Mouse (Mus musculus) forebrain, embryonic 16.5 days (tissue): Measurements from ENCODE around the gene Rbm43. TPM values are rescaled to one million over a fixed set of nuclear protein-coding genes. Genes with fewer than 3 reads are reported as not detected.

Experiments
- ATAC-seq: fragments of 200-750 bp; cut with Nextera tagmentation; 2 replicates; pipeline ENCODE4 v1.8.0; 2017; ENCODE audit warnings: mild to moderate bottlenecking, moderate library complexity
- H3K27ac ChIP-seq: fragments of 300-500 bp; sonication (generic); 2 replicates; pipeline ENCODE4 v1.5.1; 2014; ENCODE audit warnings: low read length, control low read depth
- H3K27me3 ChIP-seq: fragments of 300-500 bp; sonication (generic); replicated peaks from 2 replicates; pipeline ENCODE4 v1.6.1; 2014; ENCODE audit warnings: low read length; ENCODE audit not compliant: control insufficient read depth, insufficient read depth
- H3K36me3 ChIP-seq: fragments of 300-500 bp; sonication (generic); 2 replicates; pipeline ENCODE4 v1.6.1; 2014; ENCODE audit not compliant: control insufficient read depth, insufficient read depth
- H3K4me1 ChIP-seq: fragments of 300-500 bp; sonication (generic); replicated peaks from 2 replicates; pipeline ENCODE4 v1.6.1; 2014; ENCODE audit warnings: low read length; ENCODE audit not compliant: control insufficient read depth, insufficient read depth
- H3K4me2 ChIP-seq: fragments of 300-500 bp; sonication (generic); 2 replicates; pipeline ENCODE4 v1.6.1; 2014; ENCODE audit warnings: mild to moderate bottlenecking, low read length, control low read depth
- H3K4me3 ChIP-seq: fragments of 300-500 bp; sonication (generic); replicated peaks from 2 replicates; pipeline ENCODE4 v1.5.1; 2014; ENCODE audit warnings: mild to moderate bottlenecking, low read length, control low read depth
- H3K9ac ChIP-seq: fragments of 300-500 bp; sonication (generic); replicated peaks from 2 replicates; pipeline ENCODE4 v1.6.1; 2014; ENCODE audit warnings: low read depth, low read length, control low read depth
- H3K9me3 ChIP-seq: fragments of 300-500 bp; sonication (generic); 2 replicates; pipeline ENCODE4 v1.6.1; 2016; ENCODE audit warnings: low read length; ENCODE audit not compliant: control insufficient read depth
- WGBS: fragments of 180-500 bp; shearing (Covaris S2); extraction: QIAGEN DNeasy Blood & Tissue Kit; methylation state at CpG from one replicate; pipeline ENCODE4 v1.1.7; 2014; 5-methylcytosine and 5-hydroxymethylcytosine counted together
- polyA plus RNA-seq: library from polyadenylated mRNA; unstranded; fragments of >200 nt; fragmentation: Nextera tagmentation; extraction: Ambion mirVana; gene quantifications from 2 replicates; pipeline ENCODE4 v1.2.1, GENCODE M21; 2015

The Rbm43 gene
- polyA plus RNA-seq, 1 experiment from 2014 or later = 6.1 TPM

- no peak overlapping the region for H3K27ac ChIP-seq
- 88% methylated on average over 7 of the region's 7 CpGs for WGBS
- H3K9ac ChIP-seq = no peak overlapping the region
- no peaks in the 10 kb centered on the region for H3K36me3 ChIP-seq
- no peaks in the 10 kb centered on the region for H3K4me1 ChIP-seq
- H3K4me3 ChIP-seq = no peak overlapping the region
- H3K4me2 ChIP-seq = no peak overlapping the region
- no peaks in the 10 kb centered on the region for H3K27me3 ChIP-seq
- no peaks in the 10 kb centered on the region for H3K9me3 ChIP-seq
- no peak for ATAC-seq
Measured at GRCm38 (mm10) chr2:51953648-51954204, 18.8 kb upstream of the Rbm43 start.

GRCm38 (mm10) chr2:51950876-51951275, 15.9 kb upstream of the Rbm43 start:
- Histone ChIP-seq H3K9ac (no peak overlapping the region), H3K27ac (no peak overlapping the region), H3K4me2 (no peak overlapping the region), H3K27me3 (no peaks in the 10 kb centered on the region), H3K4me1 (no peaks in the 10 kb centered on the region), H3K9me3 (no peaks in the 10 kb centered on the region), H3K36me3 (no peaks in the 10 kb centered on the region), H3K4me3 (no peak overlapping the region)
- 31% methylated on average over 1 of the region's 1 CpGs for WGBS
- ATAC-seq = no peak

- Histone ChIP-seq H3K27me3 (no peaks in the 10 kb centered on the region), H3K4me1 (no peaks in the 10 kb centered on the region), H3K9me3 (peaks cover 2% of the 10 kb centered on the region; the same call in 1 of the 2 replicates), H3K4me2 (no peak overlapping the region), H3K9ac (no peak overlapping the region), H3K4me3 (no peak overlapping the region), H3K27ac (no peak overlapping the region), H3K36me3 (no peaks in the 10 kb centered on the region)
- WGBS = 76% methylated on average over 6 of the region's 6 CpGs
- peak; percentile 58 for ATAC-seq
Measured at GRCm38 (mm10) chr2:51948105-51948830, 13.3 kb upstream of the Rbm43 start.

GRCm38 (mm10) chr2:51945812-51946211, 10.8 kb upstream of the Rbm43 start:
- Histone ChIP-seq H3K27me3 (no peaks in the 10 kb centered on the region), H3K36me3 (no peaks in the 10 kb centered on the region), H3K27ac (no peak overlapping the region), H3K9ac (no peak overlapping the region), H3K4me1 (no peaks in the 10 kb centered on the region), H3K4me3 (no peak overlapping the region), H3K4me2 (no peak overlapping the region), H3K9me3 (peaks cover 2% of the 10 kb centered on the region; the same call in 1 of the 2 replicates)
- no peak for ATAC-seq
- WGBS = 52% methylated on average over 2 of the region's 2 CpGs

GRCm38 (mm10) chr2:51941832-51942231, 6.9 kb upstream of the Rbm43 start:
- Histone ChIP-seq H3K9ac (no peak overlapping the region), H3K27ac (no peak overlapping the region), H3K4me3 (no peak overlapping the region), H3K4me1 (no peaks in the 10 kb centered on the region), H3K9me3 (peaks cover 2% of the 10 kb centered on the region; the same call in 1 of the 2 replicates), H3K27me3 (no peaks in the 10 kb centered on the region), H3K36me3 (no peaks in the 10 kb centered on the region), H3K4me2 (no peak overlapping the region)
- no peak for ATAC-seq
- 94% methylated on average over 7 of the region's 7 CpGs for WGBS

GRCm38 (mm10) chr2:51938750-51939149, 3.8 kb upstream of the Rbm43 start:
- 0 out of 2 replicates have a peak, but pooled peaks cover 2% of the 10 kb centered on the region for H3K27me3 ChIP-seq
- ATAC-seq = no peak
- H3K36me3 ChIP-seq = no peaks in the 10 kb centered on the region
- WGBS = 76% methylated on average over 3 of the region's 3 CpGs
- H3K27ac ChIP-seq = no peak overlapping the region
- H3K9me3 ChIP-seq = peaks cover 2% of the 10 kb centered on the region; the same call in 1 of the 2 replicates
- no peak overlapping the region for H3K4me2 ChIP-seq
- no peak overlapping the region for H3K4me3 ChIP-seq
- H3K9ac ChIP-seq = no peak overlapping the region
- peaks cover 3% of the 10 kb centered on the region; the same call in 1 of the 2 replicates for H3K4me1 ChIP-seq

- Histone ChIP-seq H3K4me3 (no peak overlapping the region), H3K4me1 (peaks cover 3% of the 10 kb centered on the region; the same call in 1 of the 2 replicates), H3K36me3 (no peaks in the 10 kb centered on the region), H3K9me3 (no peaks in the 10 kb centered on the region), H3K9ac (no peak overlapping the region), H3K27me3 (0 out of 2 replicates have a peak, but pooled peaks cover 2% of the 10 kb centered on the region), H3K27ac (no peak overlapping the region), H3K4me2 (no peak overlapping the region)
- no peak for ATAC-seq
- 72% methylated on average over 6 of the region's 6 CpGs for WGBS
Measured at GRCm38 (mm10) chr2:51937004-51937403, 2.0 kb upstream of the Rbm43 start.

GRCm38 (mm10) chr2:51936585-51936984, 1.6 kb upstream of the Rbm43 start:
- Histone ChIP-seq H3K4me1 (peaks cover 3% of the 10 kb centered on the region; the same call in 1 of the 2 replicates), H3K36me3 (no peaks in the 10 kb centered on the region), H3K4me2 (no peak overlapping the region), H3K27me3 (0 out of 2 replicates have a peak, but pooled peaks cover 2% of the 10 kb centered on the region), H3K4me3 (no peak overlapping the region), H3K9ac (no peak overlapping the region), H3K27ac (no peak overlapping the region), H3K9me3 (no peaks in the 10 kb centered on the region)
- ATAC-seq = no peak
- WGBS = 75% methylated on average over 3 of the region's 3 CpGs

- ATAC-seq = no peak
Measured at GRCm38 (mm10) chr2:51935921-51936320, 958 bp upstream of the Rbm43 start.

More at GRCm38 (mm10) chr2:51935921-51936320, 958 bp upstream of the Rbm43 start:
- Histone ChIP-seq H3K9ac (no peak overlapping the region), H3K4me3 (no peak overlapping the region), H3K27me3 (0 out of 2 replicates have a peak, but pooled peaks cover 2% of the 10 kb centered on the region), H3K9me3 (no peaks in the 10 kb centered on the region), H3K4me2 (no peak overlapping the region), H3K27ac (no peak overlapping the region), H3K36me3 (no peaks in the 10 kb centered on the region), H3K4me1 (peaks cover 3% of the 10 kb centered on the region; the same call in 1 of the 2 replicates)
- 95% methylated on average over 7 of the region's 7 CpGs for WGBS
